Mouse (Mus musculus) brain, embryonic 14.5 days (tissue): ENCODE measurements around the gene Lin7b.
"Not testable (repeated sequence)": the region's sequence is repeated elsewhere in the genome, so short reads cannot be mapped to it uniquely, and the experiment has no call there.

Source experiments
- CTCF ChIP-seq: fragments of 200-500 bp; IDR thresholded peaks from 2 replicates; pipeline ENCODE4 v1.5.1; 2012; ENCODE audit warnings: inconsistent platforms, mild to moderate bottlenecking, moderate library complexity, borderline replicate concordance; ENCODE audit not compliant: insufficient read depth, insufficient read length; ENCODE audit errors: extremely low read depth
- POLR2A ChIP-seq: fragments of 200-500 bp; IDR thresholded peaks from 2 replicates; pipeline ENCODE4 v1.6.1; 2012; ENCODE audit warnings: mild to moderate bottlenecking, inconsistent platforms, borderline replicate concordance; ENCODE audit not compliant: poor library complexity, insufficient read depth, insufficient read length, severe bottlenecking; ENCODE audit errors: extremely low read depth

DNA sequence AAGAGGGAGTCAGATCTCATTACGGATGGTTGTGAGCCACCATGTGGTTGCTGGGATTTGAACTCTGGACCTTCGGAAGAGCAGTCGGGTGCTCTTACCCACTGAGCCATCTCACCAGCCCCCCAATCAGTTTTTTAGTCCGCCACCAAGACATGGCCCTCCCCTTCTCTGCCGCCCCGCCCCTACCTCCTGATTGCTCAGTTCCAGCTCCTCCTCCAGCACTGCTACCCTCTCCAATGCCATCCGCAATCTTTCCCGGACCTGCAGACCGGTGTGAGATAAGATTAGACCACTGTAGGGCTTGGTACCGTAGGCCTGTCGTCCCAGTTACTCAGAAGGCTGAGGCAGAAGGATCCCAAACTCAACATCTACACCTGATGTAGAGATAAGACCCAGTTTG lies 11.3 kb downstream of the Lin7b start:
- TF ChIP-seq POLR2A, CTCF: not testable (repeated sequence)
